Mouse (Mus musculus) gastrocnemius, adult 2 months (tissue): ENCODE data around the gene Epb41l4b. TPM values are rescaled to one million over a fixed set of nuclear protein-coding genes. Genes with fewer than 3 reads are reported as not detected.

Experiments used
- DNase-seq: peaks from one replicate; pipeline ENCODE4 v3.0.0; 2022
- H3K27ac ChIP-seq: fragments of 200-600 bp; 2 replicates; pipeline ENCODE4 v1.8.1; 2022; ENCODE audit warnings: mild to moderate bottlenecking
- H3K4me3 ChIP-seq: fragments of 200-600 bp; 2 replicates; pipeline ENCODE4 v1.8.1; 2022; ENCODE audit warnings: mild to moderate bottlenecking, moderate library complexity
- CTCF ChIP-seq: fragments of 200-600 bp; IDR thresholded peaks from 2 replicates; pipeline ENCODE4 v1.8.1; 2022; ENCODE audit warnings: antibody characterized with exemption, mild to moderate bottlenecking, moderate library complexity
- intact Hi-C: fragments of 180-260 bp; cut with DNase I; formaldehyde crosslinking; loops from one replicate; pipeline ENCODE4 v1.15.1; 2025
- total RNA-seq, 2 experiments: library from RNA; stranded (reverse); gene quantifications; 2 replicates each; pipeline ENCODE4 v1.2.3; 2021

The Epb41l4b gene
- total RNA-seq, 2 experiments from 2014 or later = 2.5 to 3.1 TPM

- H3K4me3 ChIP-seq = no peak overlapping the region
- H3K27ac ChIP-seq = no peak overlapping the region
- intact Hi-C loops = loop anchor here (1.0 to 2.0 kb wide), 3 partner anchors 80 to 256 kb away; no protein-coding TSS in a partner anchor
- DNase-seq = peak; percentile 83
- peak; percentile 100 for TF ChIP-seq CTCF
Observed at GRCm38 (mm10) chr4:57065273-57065672, 78.0 kb downstream of the Epb41l4b start.

- H3K27ac ChIP-seq = no peak overlapping the region
Observed at GRCm38 (mm10) chr4:57064830-57065229, 78.4 kb downstream of the Epb41l4b start.

GRCm38 (mm10) chr4:57060319-57060831, 82.9 kb downstream of the Epb41l4b start:
- DNase-seq = no peak
- Histone ChIP-seq H3K27ac (no peak overlapping the region), H3K4me3 (no peak overlapping the region)
- no peak for TF ChIP-seq CTCF
- intact Hi-C loops = no loop called here

More at GRCm38 (mm10) chr4:57064830-57065229, 78.4 kb downstream of the Epb41l4b start:
- TF ChIP-seq CTCF = no peak
- DNase-seq = no peak
- H3K4me3 ChIP-seq = no peak overlapping the region
- intact Hi-C loops = loop anchor here (1.0 to 2.0 kb wide), 3 partner anchors 80 to 256 kb away; no protein-coding TSS in a partner anchor

GRCm38 (mm10) chr4:57058623-57059022, 84.6 kb downstream of the Epb41l4b start:
- TF ChIP-seq CTCF = no peak
- Histone ChIP-seq H3K4me3 (no peak overlapping the region), H3K27ac (no peak overlapping the region)
- intact Hi-C loops = no loop called here
- no peak for DNase-seq

DNA sequence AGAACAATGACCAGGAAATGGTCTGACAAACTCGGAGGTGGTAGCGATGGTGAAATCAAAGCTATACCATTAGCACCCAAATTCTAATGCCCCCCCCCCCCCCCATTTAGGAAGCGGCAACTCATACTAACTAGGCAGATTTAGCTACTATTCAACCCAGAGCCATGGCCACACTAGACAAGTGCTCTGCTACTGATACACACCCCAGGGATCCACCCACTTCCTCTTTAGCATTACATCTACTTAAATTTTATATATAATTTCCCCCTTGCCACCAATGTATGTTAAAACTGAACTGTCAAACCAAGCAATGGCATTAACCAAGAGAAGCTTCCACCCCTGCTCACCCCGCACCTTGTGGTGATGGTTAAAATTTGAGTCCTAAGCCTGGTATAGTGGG, 85.6 kb downstream of the Epb41l4b start:
- intact Hi-C loops = no loop called here
- no peak for TF ChIP-seq CTCF

GRCm38 (mm10) chr4:57055635-57056034, 87.6 kb downstream of the Epb41l4b start:
- no peak overlapping the region for H3K4me3 ChIP-seq
- no peak for TF ChIP-seq CTCF
- no peak overlapping the region for H3K27ac ChIP-seq
- intact Hi-C loops = no loop called here
- DNase-seq = no peak

More for the DNA sequence above, 85.6 kb downstream of the Epb41l4b start:
- H3K4me3 ChIP-seq = no peak overlapping the region
- no peak for DNase-seq
- H3K27ac ChIP-seq = no peak overlapping the region

- intact Hi-C loops = no loop called here
Observed at GRCm38 (mm10) chr4:57049281-57049921, 93.8 kb downstream of the Epb41l4b start.

DNA sequence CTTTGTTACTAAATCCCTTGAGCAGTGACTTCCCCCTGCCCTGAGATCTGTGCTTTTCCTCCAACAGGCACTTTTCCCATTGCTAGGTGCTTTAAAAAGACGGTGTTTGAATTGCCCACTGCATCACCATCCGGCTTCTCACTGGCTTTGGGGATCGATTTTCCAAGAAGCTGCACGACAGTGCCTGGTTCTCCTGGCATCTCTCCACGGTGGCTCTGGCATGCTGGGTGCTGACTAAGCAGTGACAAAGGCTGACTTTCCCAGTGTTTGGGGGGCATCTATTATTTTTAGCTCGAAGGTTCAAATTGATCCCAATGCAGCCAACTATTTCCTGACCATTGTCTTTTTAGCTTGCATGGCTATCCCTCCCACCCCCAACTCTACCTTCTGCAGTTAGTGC, 94.7 kb downstream of the Epb41l4b start:
- intact Hi-C loops = no loop called here
- no peak overlapping the region for H3K27ac ChIP-seq
- no peak for TF ChIP-seq CTCF
- H3K4me3 ChIP-seq = no peak overlapping the region
- DNase-seq = peak; percentile 39

More at GRCm38 (mm10) chr4:57049281-57049921, 93.8 kb downstream of the Epb41l4b start:
- TF ChIP-seq CTCF = no peak
- Histone ChIP-seq H3K27ac (no peak overlapping the region), H3K4me3 (no peak overlapping the region)
- DNase-seq = no peak

GRCm38 (mm10) chr4:57046160-57046571, 97.1 kb downstream of the Epb41l4b start:
- TF ChIP-seq CTCF = no peak

GRCm38 (mm10) chr4:57043621-57044020, 99.6 kb downstream of the Epb41l4b start:
- intact Hi-C loops = no loop called here
- no peak overlapping the region for H3K4me3 ChIP-seq
- H3K27ac ChIP-seq = no peak overlapping the region
- DNase-seq = no peak
- TF ChIP-seq CTCF = no peak

More at GRCm38 (mm10) chr4:57046160-57046571, 97.1 kb downstream of the Epb41l4b start:
- H3K27ac ChIP-seq = no peak overlapping the region
- intact Hi-C loops = no loop called here
- no peak for DNase-seq
- no peak overlapping the region for H3K4me3 ChIP-seq

- H3K4me3 ChIP-seq = no peak overlapping the region
- intact Hi-C loops = no loop called here
- DNase-seq = no peak
- TF ChIP-seq CTCF = no peak
- H3K27ac ChIP-seq = no peak overlapping the region
Observed at GRCm38 (mm10) chr4:57041661-57042060, 101.6 kb downstream of the Epb41l4b start.

DNA sequence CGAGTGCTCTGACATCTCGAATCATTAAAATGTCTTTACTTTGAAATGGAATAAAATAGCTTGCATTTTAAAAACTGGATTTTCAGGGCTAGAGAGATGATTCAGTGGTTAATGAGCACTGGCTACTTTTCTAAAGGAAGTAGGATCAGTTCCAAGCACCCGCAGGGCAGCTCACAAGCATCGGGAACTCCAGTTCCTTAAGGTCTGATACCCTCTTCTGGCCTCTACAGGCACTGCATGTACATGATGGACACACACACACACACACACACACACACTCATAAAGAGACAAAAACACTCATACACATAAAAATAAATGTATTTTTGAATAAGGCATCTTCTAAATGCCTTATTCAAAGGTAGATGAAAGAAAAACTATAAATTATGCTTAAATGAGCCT, 102.0 kb downstream of the Epb41l4b start:
- intact Hi-C loops = no loop called here
- TF ChIP-seq CTCF = no peak
- Histone ChIP-seq H3K27ac (no peak overlapping the region), H3K4me3 (no peak overlapping the region)
- no peak for DNase-seq

DNA sequence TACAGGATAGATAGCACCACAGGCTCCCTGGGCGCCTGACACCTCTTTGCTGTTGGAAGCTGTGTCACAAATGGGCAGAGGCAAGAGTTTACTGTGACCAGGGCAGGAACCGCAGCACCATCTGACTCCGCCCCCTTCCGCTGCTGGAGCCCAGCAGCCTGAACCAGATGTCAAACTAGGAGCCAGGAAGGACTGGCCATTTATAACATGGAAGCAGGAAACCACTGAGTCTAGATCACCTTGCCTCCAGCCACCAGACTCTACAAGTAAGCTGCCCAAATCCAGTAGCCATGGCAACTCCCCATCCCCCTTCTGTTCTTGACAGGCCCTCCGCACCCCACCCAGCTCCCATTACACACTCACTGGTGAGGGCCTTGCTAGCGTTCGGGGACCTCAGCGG, 102.8 kb downstream of the Epb41l4b start:
- no peak for DNase-seq
- Histone ChIP-seq H3K4me3 (no peak overlapping the region), H3K27ac (no peak overlapping the region)
- no peak for TF ChIP-seq CTCF
- intact Hi-C loops = no loop called here
